Mouse (Mus musculus) heart, embryonic 14.5 days (tissue): ENCODE results near the gene Fads6. TPM values are rescaled to one million over a fixed set of nuclear protein-coding genes. Genes with fewer than 3 reads are reported as not detected.

Experiments
- ATAC-seq: fragments of 200-750 bp; cut with Nextera tagmentation; 2 replicates; pipeline ENCODE4 v1.8.0; 2017; ENCODE audit warnings: low read depth, moderate TSS enrichment; ENCODE audit not compliant: insufficient number of reproducible peaks, insufficient read depth, low FRiP score
- H3K27ac ChIP-seq, 2 experiments: fragments of 200-500 bp in 1 of 2; fragments of 300-500 bp in 1 of 2; sonication (generic) in 1 of 2; replicated peaks in 1 of 2; 2 replicates each; pipeline ENCODE4 v1.5.1; 2012 to 2014; ENCODE audit warnings: low read depth in 2 of 2, low read length in 2 of 2, control low read depth in 1 of 2, mild to moderate bottlenecking in 1 of 2, mixed read lengths in 1 of 2; ENCODE audit not compliant: control insufficient read depth in 1 of 2, insufficient read depth in 1 of 2
- H3K27me3 ChIP-seq: fragments of 300-500 bp; sonication (generic); 2 replicates; pipeline ENCODE4 v1.6.1; 2014; ENCODE audit warnings: mild to moderate bottlenecking, low read length, control low read depth; ENCODE audit not compliant: control insufficient read depth, insufficient read depth
- H3K36me3 ChIP-seq: fragments of 300-500 bp; sonication (generic); 2 replicates; pipeline ENCODE4 v1.6.1; 2014; ENCODE audit warnings: mild to moderate bottlenecking, control low read depth, low read length, mixed read lengths; ENCODE audit not compliant: control insufficient read depth, insufficient read depth
- H3K4me1 ChIP-seq, 2 experiments: fragments of 200-500 bp in 1 of 2; fragments of 300-500 bp in 1 of 2; sonication (generic) in 1 of 2; 2 replicates each; pipeline ENCODE4 v1.6.1; 2012 to 2014; ENCODE audit warnings: low read length in 2 of 2, control low read depth in 1 of 2, mixed read lengths in 1 of 2; ENCODE audit not compliant: control insufficient read depth in 2 of 2, insufficient read depth in 2 of 2
- H3K4me2 ChIP-seq: fragments of 300-500 bp; sonication (generic); 2 replicates; pipeline ENCODE4 v1.6.1; 2014; ENCODE audit warnings: mild to moderate bottlenecking, low read length
- H3K4me3 ChIP-seq, 2 experiments: fragments of 200-500 bp in 1 of 2; fragments of 300-500 bp in 1 of 2; sonication (generic) in 1 of 2; 2 replicates each; pipeline ENCODE4 v1.5.1; 2012 to 2014; ENCODE audit warnings: low read length in 2 of 2, mild to moderate bottlenecking in 2 of 2, control low read depth in 1 of 2, low read depth in 1 of 2, moderate library complexity in 1 of 2; ENCODE audit not compliant: control insufficient read depth in 1 of 2, insufficient read depth in 1 of 2
- H3K9ac ChIP-seq: fragments of 300-500 bp; sonication (generic); 2 replicates; pipeline ENCODE4 v1.6.1; 2014; ENCODE audit warnings: mild to moderate bottlenecking, low read length
- H3K9me3 ChIP-seq: fragments of 300-500 bp; sonication (generic); 2 replicates; pipeline ENCODE4 v1.6.1; 2016; ENCODE audit warnings: low read length, control low read depth; ENCODE audit not compliant: control insufficient read depth
- WGBS: fragments of 180-500 bp; shearing (Covaris S2); extraction: QIAGEN DNeasy Blood & Tissue Kit; methylation state at CpG from one replicate; pipeline ENCODE4 v1.1.7; 2014; 5-methylcytosine and 5-hydroxymethylcytosine counted together
- polyA plus RNA-seq: library from polyadenylated mRNA; unstranded; fragments of >200 nt; fragmentation: Nextera tagmentation; extraction: Ambion mirVana; gene quantifications from 2 replicates; pipeline ENCODE4 v1.2.1, GENCODE M21; 2014

Gene Fads6
- polyA plus RNA-seq, 1 experiment from 2014 or later = 1.2 TPM

DNA sequence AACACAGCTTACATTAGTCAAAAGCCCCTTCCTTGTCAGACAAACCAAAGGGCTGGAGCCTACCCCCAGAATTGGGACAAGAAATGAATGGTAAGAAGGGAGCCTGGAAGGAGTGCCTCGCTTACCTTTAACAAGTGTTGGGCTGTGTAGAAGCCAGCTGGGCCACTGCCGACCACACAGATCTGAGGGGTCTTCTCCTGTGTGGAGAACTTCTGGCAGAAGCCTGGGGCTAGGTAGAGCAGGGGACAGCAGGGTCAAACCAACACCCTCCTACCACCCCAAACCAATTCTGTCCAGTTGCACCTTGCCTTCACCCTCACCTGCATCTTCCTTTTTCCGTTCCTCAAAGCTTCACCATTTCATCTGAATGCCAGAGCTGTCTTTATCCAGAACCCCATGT, 21.5 kb downstream of the Fads6 start:
- Histone ChIP-seq H3K9me3 (no peaks in the 10 kb centered on the region), H3K4me1 (peaks cover 8 to 13% of the 10 kb centered on the region in 2 experiments), H3K36me3 (peaks cover 6% of the 10 kb centered on the region; the same call in 1 of the 2 replicates), H3K27me3 (no peaks in the 10 kb centered on the region), H3K4me2 (peak overlapping the region; percentile 89), H3K9ac (peak overlapping the region; percentile 80), H3K27ac (peak overlapping the region in 1 of 2 experiments; percentile 78; a peak in 1 of 4 replicates), H3K4me3 (peak overlapping the region in 1 of 2 experiments; percentile 67; a peak in 3 of 4 replicates)
- 58% methylated on average over 3 of the region's 3 CpGs for WGBS
- no peak for ATAC-seq

DNA sequence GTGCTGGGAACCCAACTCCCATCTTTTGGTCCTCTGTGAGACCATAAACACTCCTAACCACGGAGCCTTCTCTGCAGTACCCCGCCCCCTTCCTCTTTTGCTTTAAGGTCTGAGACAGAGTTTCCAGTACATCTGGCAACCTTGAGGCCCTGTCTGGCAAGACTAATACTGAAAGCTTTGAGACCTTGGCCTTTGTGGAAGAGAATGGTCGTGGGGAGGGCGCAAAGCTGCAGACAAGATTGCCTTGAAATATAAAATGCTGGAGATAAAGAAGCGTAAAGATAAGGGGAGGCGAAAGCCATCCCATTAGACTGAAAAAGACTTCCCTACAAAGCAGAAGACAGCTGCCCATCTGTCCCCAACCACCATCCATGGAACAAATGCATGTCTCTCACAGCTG, 22.0 kb downstream of the Fads6 start:
- H3K4me2 ChIP-seq = no peak overlapping the region
- no peaks in the 10 kb centered on the region for H3K27me3 ChIP-seq
- H3K4me3 ChIP-seq = no peak overlapping the region
- no peaks in the 10 kb centered on the region for H3K9me3 ChIP-seq
- H3K4me1 ChIP-seq = peaks cover 8 to 13% of the 10 kb centered on the region in 2 experiments
- 79% methylated on average over 6 of the region's 6 CpGs for WGBS
- no peak overlapping the region for H3K9ac ChIP-seq
- no peak overlapping the region for H3K27ac ChIP-seq
- peaks cover 8% of the 10 kb centered on the region; the same call in 1 of the 2 replicates for H3K36me3 ChIP-seq
- no peak for ATAC-seq

DNA sequence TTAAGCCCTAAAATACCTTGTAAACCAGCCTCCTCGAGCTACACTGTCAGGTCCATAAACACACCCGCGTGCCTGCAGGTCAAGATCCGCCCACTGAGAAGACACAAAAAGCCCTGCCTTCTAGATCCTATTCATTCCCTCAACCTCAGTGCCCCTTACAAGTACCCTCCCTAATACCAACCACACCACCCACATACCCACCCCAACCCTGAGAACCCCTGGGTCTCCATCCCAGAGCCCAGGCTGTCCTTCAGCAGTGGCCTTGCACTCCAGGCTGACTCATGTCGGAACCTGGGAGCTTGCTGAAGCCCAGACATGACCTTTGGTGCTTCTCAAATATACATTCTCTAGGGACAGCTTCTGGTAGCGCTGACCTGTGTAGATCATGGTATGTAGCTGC, 22.7 kb downstream of the Fads6 start:
- 92% methylated on average over 6 of the region's 6 CpGs for WGBS
- ATAC-seq = no peak
- H3K9ac ChIP-seq = no peak overlapping the region

DNA sequence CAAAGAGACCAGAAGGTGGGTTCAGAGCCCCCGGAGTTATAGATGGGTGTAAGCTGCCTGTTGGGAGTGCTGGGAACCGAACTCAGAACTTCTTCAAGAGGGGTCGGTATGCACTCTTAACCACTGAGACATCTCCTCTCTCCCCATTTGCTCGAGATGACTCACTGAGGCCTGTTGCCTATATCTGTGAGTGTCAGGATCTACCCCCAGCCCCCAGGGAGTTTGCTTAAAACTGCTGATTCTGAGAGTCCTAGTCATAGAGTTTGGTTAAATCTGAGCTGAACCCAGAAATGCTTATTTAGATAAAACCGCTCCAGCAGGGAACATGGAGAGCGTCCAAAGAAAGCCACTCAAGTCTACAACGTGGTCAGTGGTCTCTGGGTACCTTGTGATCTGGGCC, 23.3 kb downstream of the Fads6 start:
- H3K9me3 ChIP-seq = no peaks in the 10 kb centered on the region
- H3K4me2 ChIP-seq = no peak overlapping the region
- 80% methylated on average over 7 of the region's 7 CpGs for WGBS
- H3K4me1 ChIP-seq = peaks cover 10 to 13% of the 10 kb centered on the region in 2 experiments
- 0 out of 2 replicates have a peak, but pooled peaks cover 5% of the 10 kb centered on the region for H3K27me3 ChIP-seq
- peaks cover 11% of the 10 kb centered on the region; the same call in 1 of the 2 replicates for H3K36me3 ChIP-seq
- H3K27ac ChIP-seq = no peak overlapping the region
- ATAC-seq = no peak
- H3K9ac ChIP-seq = no peak overlapping the region
- no peak overlapping the region for H3K4me3 ChIP-seq

More for the DNA sequence above, 22.7 kb downstream of the Fads6 start:
- Histone ChIP-seq H3K27ac (no peak overlapping the region), H3K4me2 (no peak overlapping the region), H3K27me3 (no peaks in the 10 kb centered on the region), H3K4me3 (no peak overlapping the region), H3K4me1 (peaks cover 10 to 13% of the 10 kb centered on the region in 2 experiments), H3K9me3 (no peaks in the 10 kb centered on the region), H3K36me3 (peaks cover 8% of the 10 kb centered on the region; the same call in 1 of the 2 replicates)

DNA sequence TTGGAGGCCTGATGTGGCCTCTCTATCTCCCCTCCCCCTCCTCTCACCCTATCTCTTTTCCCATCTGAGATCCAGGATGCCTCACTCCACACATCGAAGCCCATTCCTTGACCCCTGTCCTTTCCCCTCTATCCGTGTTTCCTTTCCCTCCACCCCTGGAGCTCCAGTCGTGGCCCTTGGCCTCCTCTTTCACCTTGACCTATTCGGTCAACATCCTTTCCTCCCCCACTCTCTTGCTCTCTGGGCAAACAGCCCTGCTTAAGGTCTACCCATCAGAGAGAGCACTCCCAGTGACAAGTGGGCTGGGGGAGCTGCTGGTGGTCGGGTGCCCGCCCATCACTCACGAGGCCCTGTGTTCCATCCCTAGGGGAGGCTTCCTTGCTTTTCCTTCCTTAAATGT, 23.7 kb downstream of the Fads6 start:
- WGBS = 54% methylated on average over 7 of the region's 7 CpGs
- no peak overlapping the region for H3K4me3 ChIP-seq

DNA sequence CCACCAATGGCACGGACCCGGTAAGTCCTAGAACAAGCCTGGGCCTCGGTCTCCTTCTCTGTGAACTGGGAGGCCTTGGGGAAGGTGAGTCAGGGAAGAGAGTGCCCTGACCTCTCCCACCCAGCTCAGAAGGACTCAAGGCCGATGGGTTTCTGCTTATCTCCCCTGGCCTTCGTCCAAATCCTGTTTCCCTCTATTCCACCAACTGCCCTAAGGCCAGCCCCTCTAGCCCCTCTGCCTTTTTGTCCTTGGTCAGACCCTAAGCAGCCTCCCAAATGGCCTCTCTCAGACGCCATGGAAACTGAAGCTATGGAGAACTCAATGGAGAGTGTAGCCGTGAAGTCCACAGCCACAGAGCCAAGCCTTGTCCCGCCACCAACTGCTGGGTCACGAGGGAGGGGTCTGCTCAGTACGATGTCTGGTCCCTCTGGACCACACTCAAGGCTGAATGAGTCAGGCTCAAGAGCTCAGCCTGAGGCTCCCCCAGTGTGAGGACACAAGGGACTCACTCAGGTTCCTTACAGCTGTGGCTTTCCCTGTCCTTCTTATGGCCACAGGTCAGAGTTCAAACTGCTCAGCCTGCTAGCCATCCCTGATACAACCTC, 24.5 kb downstream of the Fads6 start:
- H3K4me1 ChIP-seq = peaks cover 10% of the 10 kb centered on the region in 2 experiments
- WGBS = 60% methylated on average over 10 of the region's 10 CpGs
- H3K4me2 ChIP-seq = no peak overlapping the region
- peaks cover 15% of the 10 kb centered on the region; the same call in 1 of the 2 replicates for H3K36me3 ChIP-seq
- H3K4me3 ChIP-seq = no peak overlapping the region
- H3K27me3 ChIP-seq = peaks cover 14% of the 10 kb centered on the region
- ATAC-seq = no peak
- no peak overlapping the region for H3K9ac ChIP-seq
- no peaks in the 10 kb centered on the region for H3K9me3 ChIP-seq
- no peak overlapping the region for H3K27ac ChIP-seq

More for the DNA sequence above, 23.7 kb downstream of the Fads6 start:
- ATAC-seq = no peak
- H3K27me3 ChIP-seq = peaks cover 7% of the 10 kb centered on the region; the same call in 1 of the 2 replicates
- H3K4me2 ChIP-seq = no peak overlapping the region
- no peaks in the 10 kb centered on the region for H3K9me3 ChIP-seq
- no peak overlapping the region for H3K27ac ChIP-seq
- peaks cover 15% of the 10 kb centered on the region; the same call in 1 of the 2 replicates for H3K36me3 ChIP-seq
- peaks cover 10 to 13% of the 10 kb centered on the region in 2 experiments for H3K4me1 ChIP-seq
- H3K9ac ChIP-seq = no peak overlapping the region

DNA sequence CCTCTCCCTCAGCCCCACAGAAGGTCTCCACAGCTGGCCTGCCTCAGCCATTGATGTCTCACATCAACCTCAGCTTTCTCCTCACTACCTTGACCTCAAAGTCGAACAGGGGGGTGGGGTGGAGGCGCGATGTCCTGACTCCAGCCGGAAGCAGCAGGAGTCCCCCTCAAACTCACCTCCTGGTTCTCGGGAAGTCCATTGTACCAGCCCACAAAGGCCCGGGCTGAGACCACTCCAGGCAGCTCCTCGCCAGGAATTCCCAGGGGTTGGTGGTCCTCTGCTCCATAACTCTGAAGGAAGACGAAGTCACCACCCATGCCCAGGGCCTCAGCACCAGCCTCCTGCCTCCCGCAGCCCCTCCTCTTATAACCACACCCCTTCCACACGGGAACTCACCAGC, 26.0 kb downstream of the Fads6 start:
- no peak overlapping the region for H3K4me3 ChIP-seq
- no peak overlapping the region for H3K4me2 ChIP-seq
- no peak overlapping the region for H3K9ac ChIP-seq
- H3K27me3 ChIP-seq = peaks cover 29% of the 10 kb centered on the region
- no peak overlapping the region for H3K27ac ChIP-seq
- peaks cover 12 to 13% of the 10 kb centered on the region in 2 experiments for H3K4me1 ChIP-seq
- no peaks in the 10 kb centered on the region for H3K9me3 ChIP-seq
- WGBS = 73% methylated on average over 10 of the region's 10 CpGs
- peaks cover 15% of the 10 kb centered on the region; the same call in 1 of the 2 replicates for H3K36me3 ChIP-seq
- no peak for ATAC-seq
